ENCODE assay signal across 8 mouse cellular contexts in the genomic region with DNA sequence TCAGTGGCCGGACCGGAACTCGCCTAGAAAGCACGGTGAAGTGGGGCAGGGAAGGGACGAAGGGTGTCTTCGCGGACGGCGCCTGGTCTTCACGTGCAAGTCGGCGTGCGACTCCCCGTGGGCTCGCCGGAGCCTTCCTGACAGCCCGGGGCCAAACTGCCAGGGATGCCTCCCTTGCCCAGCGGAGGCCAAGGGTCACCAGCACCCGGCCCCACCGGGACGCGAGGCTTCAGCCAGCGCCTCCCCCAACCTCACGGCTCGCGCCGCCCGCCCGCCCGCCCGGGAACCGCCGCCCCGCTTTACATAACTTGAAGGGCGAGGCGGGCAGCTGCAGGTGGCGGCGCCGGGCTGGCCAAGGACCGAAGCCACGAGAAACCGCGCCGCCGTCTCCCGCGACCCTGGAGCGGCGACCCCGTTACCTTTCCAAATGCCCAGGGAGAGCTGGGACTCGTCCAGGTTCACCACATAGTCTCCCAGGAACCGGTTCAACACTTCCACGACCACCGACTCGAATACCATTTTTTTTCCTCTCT. TPM values are rescaled to one million over a fixed set of nuclear protein-coding genes. Genes with fewer than 3 reads are reported as not detected.
DNase-seq lines count a peak whose midpoint lies in the region; ATAC-seq and TF ChIP-seq lines count a peak whose summit lies in the region.

No protein-coding gene starts in this region.

- no peaks in the 10 kb centered on the region; the same call in none of the 2 replicates for H3K4me1 ChIP-seq in heart, adult 2 months (ENCODE audit: control insufficient read depth, insufficient read depth, low read length)
- H3K4me1 ChIP-seq in liver, embryonic 13.5 days (replicated peaks): peaks cover 28% of the 10 kb centered on the region
- H3K4me1 ChIP-seq in neural tube, embryonic 12.5 days: no peaks in the 10 kb centered on the region; the same call in 1 of the 2 replicates

- no peaks in the 10 kb centered on the region for H3K36me3 ChIP-seq in heart, adult 2 months (ENCODE audit: control insufficient read depth, insufficient read depth, low read length)
- H3K36me3 ChIP-seq in liver, embryonic 13.5 days: no peaks in the 10 kb centered on the region
- no peaks in the 10 kb centered on the region for H3K36me3 ChIP-seq in neural tube, embryonic 12.5 days

- H3K9ac ChIP-seq in heart, adult 2 months (ENCODE audit: low read depth, low read length): peak overlapping the region; percentile 86
- peak overlapping the region; percentile 86 for H3K9ac ChIP-seq in liver, embryonic 13.5 days
- H3K9ac ChIP-seq in neural tube, embryonic 12.5 days: peak overlapping the region; percentile 64

- no peak for TF ChIP-seq EP300 in heart, adult 2 months (IDR thresholded peaks at IDR 0.05; ENCODE audit: insufficient read depth, low read depth, low read length)

- DNase-seq in thymus, postnatal 0 days (ENCODE audit: low spot score): peak; percentile 20
- DNase-seq in thymus, postnatal 36 days: no peak
- DNase-seq in embryo, embryonic 10.5 days (ENCODE audit: low spot score): peak; percentile 53
- peak; percentile 70 to 72 for DNase-seq in heart, adult 2 months
- peak; percentile 73 to 80 for DNase-seq in kidney, adult 8-10 months
- peak; percentile 40 for DNase-seq in liver, embryonic 13.5 days
- DNase-seq in thymus, postnatal 10 days (ENCODE audit: low spot score in 2 of 2): peak; percentile 38 to 43

- no peaks in the 10 kb centered on the region for H3K27me3 ChIP-seq in heart, adult 2 months (ENCODE audit: control insufficient read depth, insufficient read depth, low read length)
- H3K27me3 ChIP-seq in liver, embryonic 13.5 days: no peaks in the 10 kb centered on the region
- peaks cover 11% of the 10 kb centered on the region for H3K27me3 ChIP-seq in neural tube, embryonic 12.5 days (replicated peaks)

- H3K79me2 ChIP-seq in heart, adult 2 months (replicated peaks; ENCODE audit: control insufficient read depth, insufficient read depth, low read length): peaks cover 4% of the 10 kb centered on the region; the same call in 1 of the 2 replicates

- TF ChIP-seq POLR2A in heart, adult 2 months (IDR thresholded peaks at IDR 0.05; ENCODE audit: insufficient read depth, low read depth, low read length): no peak

- intact Hi-C loops in heart, adult 2 months (cut with DNase I): loop anchor here (10.0 kb wide), 1 partner anchor 76 kb away; no protein-coding TSS in a partner anchor

- H3K9me3 ChIP-seq in liver, embryonic 13.5 days (replicated peaks): no peaks in the 10 kb centered on the region
- no peaks in the 10 kb centered on the region for H3K9me3 ChIP-seq in neural tube, embryonic 12.5 days

- TF ChIP-seq CTCF in heart, adult 2 months (IDR thresholded peaks at IDR 0.05): no peak

- under 1% methylated on average over 55 of the region's 55 CpGs for WGBS in heart, adult 2 months
- WGBS in liver, embryonic 13.5 days (ENCODE audit: insufficient replicate concordance): under 1% methylated on average over 55 of the region's 55 CpGs
- WGBS in neural tube, embryonic 12.5 days: under 1% methylated on average over 55 of the region's 55 CpGs

- H3K4me2 ChIP-seq in liver, embryonic 13.5 days: peak overlapping the region; percentile 92
- H3K4me2 ChIP-seq in neural tube, embryonic 12.5 days (replicated peaks): peak overlapping the region; percentile 99

- H3K27ac ChIP-seq in heart, adult 2 months: peak overlapping the region; percentile 79
- peak overlapping the region; percentile 77 for H3K27ac ChIP-seq in liver, embryonic 13.5 days
- H3K27ac ChIP-seq in neural tube, embryonic 12.5 days: no peak overlapping the region

- H3K4me3 ChIP-seq in heart, adult 2 months: peak overlapping the region; percentile 87
- H3K4me3 ChIP-seq in liver, embryonic 13.5 days (replicated peaks): peak overlapping the region; percentile 75
- peak overlapping the region; percentile 74 for H3K4me3 ChIP-seq in neural tube, embryonic 12.5 days

- peak; percentile 71 for ATAC-seq in liver, embryonic 13.5 days (ENCODE audit: low read depth)
- ATAC-seq in neural tube, embryonic 12.5 days (ENCODE audit: low FRiP score, low read depth): peak; percentile 63

RNA-seq across cellular contexts. Expression of a gene that starts 0.4 kb away (rescaled TPM):
- 16.4 and 17.9 TPM in 2 replicates for polyA plus RNA-seq in thymus, postnatal 0 days (2015; fragmentation: Nextera tagmentation; extraction: Ambion mirVana)
- 10 to 100 TPM; 31.4 to 34.9 TPM for total RNA-seq in heart, adult 2 months (2021)
- polyA plus RNA-seq in heart, adult 2 months (2012; rRNA removed): 3.2 and 7.8 TPM in 2 replicates
- 7.6 and 7.9 TPM in 2 replicates for polyA plus RNA-seq in liver, embryonic 13.5 days (2015; fragmentation: Nextera tagmentation; extraction: Ambion mirVana)
- polyA plus RNA-seq in neural tube, embryonic 12.5 days (2016; fragmentation: Nextera tagmentation; extraction: Ambion mirVana): 7.7 and 8.9 TPM in 2 replicates

Comparison
In these comparisons a context has a peak if more than half of its experiments do, and no peak if none do; other contexts are left out.
1. DNase-seq: peak in thymus, postnatal 0 days (single experiment), embryo, embryonic 10.5 days (single experiment), heart, adult 2 months (2 of 2), kidney, adult 8-10 months (2 of 2), liver, embryonic 13.5 days (single experiment) and thymus, postnatal 10 days (2 of 2); none in thymus, postnatal 36 days (0 of 2).
2. Peak in every context shown above with its lines, with median percentiles within 50 percentile points of each other: H3K4me3 ChIP-seq and H3K9ac ChIP-seq.